Mouse (Mus musculus) adrenal gland, postnatal 14 days (tissue): ENCODE measurements around the gene Ankrd2. TPM values are rescaled to one million over a fixed set of nuclear protein-coding genes. Genes with fewer than 3 reads are reported as not detected.

Experiments used
- DNase-seq: peaks from one replicate; pipeline ENCODE4 v3.0.0; 2021; ENCODE audit warnings: mixed read lengths
- long read RNA-seq, 2 experiments: library from polyadenylated mRNA; stranded (forward); transcript quantifications; one replicate each; pipeline ENCODE4 v2.0.0; 2021
- total RNA-seq: library from RNA; stranded (reverse); gene quantifications from 2 replicates; pipeline ENCODE4 v1.2.3, GENCODE M21; 2021

Gene Ankrd2
- total RNA-seq = 0.68 and 0.82 TPM in 2 replicates
- long read RNA-seq, experiment 1, partial matches to known transcripts = 1 of 1 reads
- long read RNA-seq, experiment 1, other reads (novel, unspliced or antisense) = 0 of 1 reads
- long read RNA-seq, experiment 2, partial matches to known transcripts = 0 of 1 reads
- long read RNA-seq, experiment 2, other reads (novel, unspliced or antisense) = 1 of 1 reads

- DNase-seq = peak; percentile 93
These were observed at the start of gene Ankrd2 for GRCm38 (mm10) chr19:42035456-42036248. Ankrd2 (plus strand) TSS chr19:42036000.

GRCm38 (mm10) chr19:41987206-41987605 lies 48.6 kb upstream of the Ankrd2 start:
- no peak for DNase-seq

GRCm38 (mm10) chr19:41989810-41990209 lies 46.0 kb upstream of the Ankrd2 start:
- no peak for DNase-seq

GRCm38 (mm10) chr19:41991926-41992477 lies 43.8 kb upstream of the Ankrd2 start:
- no peak for DNase-seq

- no peak for DNase-seq
These were observed 42.8 kb upstream of the Ankrd2 start for GRCm38 (mm10) chr19:41992971-41993370.

- peak; percentile 93 for DNase-seq
These were observed 42.3 kb upstream of the Ankrd2 start for GRCm38 (mm10) chr19:41993484-41993883.

- no peak for DNase-seq
These were observed 41.8 kb upstream of the Ankrd2 start for GRCm38 (mm10) chr19:41994023-41994422.

GRCm38 (mm10) chr19:41995483-41995882 lies 40.3 kb upstream of the Ankrd2 start:
- DNase-seq = no peak

- no peak for DNase-seq
These were observed 38.7 kb upstream of the Ankrd2 start for GRCm38 (mm10) chr19:41997090-41997489.

- DNase-seq = no peak
These were observed 36.8 kb upstream of the Ankrd2 start for GRCm38 (mm10) chr19:41998770-41999548.

GRCm38 (mm10) chr19:41999688-42000283 lies 36.0 kb upstream of the Ankrd2 start:
- DNase-seq = no peak

- DNase-seq = no peak
These were observed 35.3 kb upstream of the Ankrd2 start for GRCm38 (mm10) chr19:42000446-42000958.

GRCm38 (mm10) chr19:42001253-42001980 lies 34.4 kb upstream of the Ankrd2 start:
- no peak for DNase-seq

GRCm38 (mm10) chr19:42004258-42004657 lies 31.5 kb upstream of the Ankrd2 start:
- no peak for DNase-seq

- no peak for DNase-seq
These were observed 30.2 kb upstream of the Ankrd2 start for GRCm38 (mm10) chr19:42005616-42006015.

- no peak for DNase-seq
These were observed 29.2 kb upstream of the Ankrd2 start for GRCm38 (mm10) chr19:42006568-42006967.

GRCm38 (mm10) chr19:42008586-42008985 lies 27.2 kb upstream of the Ankrd2 start:
- DNase-seq = no peak

- no peak for DNase-seq
These were observed 26.7 kb upstream of the Ankrd2 start for GRCm38 (mm10) chr19:42009067-42009466.

- DNase-seq = peak; percentile 74
These were observed 25.4 kb upstream of the Ankrd2 start for GRCm38 (mm10) chr19:42010436-42010835.

- no peak for DNase-seq
These were observed 24.7 kb upstream of the Ankrd2 start for GRCm38 (mm10) chr19:42011123-42011522.

- no peak for DNase-seq
These were observed 21.5 kb upstream of the Ankrd2 start for GRCm38 (mm10) chr19:42014231-42014825.
